Mouse (Mus musculus) stomach, embryonic 16.5 days (tissue): Measurements from ENCODE around the gene Zfp811. TPM values are rescaled to one million over a fixed set of nuclear protein-coding genes. Genes with fewer than 3 reads are reported as not detected.

Experiments
- ATAC-seq: fragments of 200-750 bp; cut with Nextera tagmentation; 2 replicates; pipeline ENCODE4 v1.8.0; 2017; ENCODE audit warnings: moderate number of reproducible peaks, moderate TSS enrichment; ENCODE audit not compliant: insufficient read depth, low FRiP score
- H3K27ac ChIP-seq: fragments of 300-500 bp; sonication (generic); 2 replicates; pipeline ENCODE4 v1.5.1; 2014; ENCODE audit warnings: low read length
- H3K27me3 ChIP-seq: fragments of 300-500 bp; sonication (generic); 2 replicates; pipeline ENCODE4 v1.6.1; 2014; ENCODE audit warnings: low read length, control low read depth, mixed read lengths; ENCODE audit not compliant: control insufficient read depth, insufficient read depth
- H3K36me3 ChIP-seq: fragments of 300-500 bp; sonication (generic); 2 replicates; pipeline ENCODE4 v1.6.1; 2014; ENCODE audit warnings: low read length; ENCODE audit not compliant: control insufficient read depth, insufficient read depth
- H3K4me1 ChIP-seq: fragments of 300-500 bp; sonication (generic); 2 replicates; pipeline ENCODE4 v1.6.1; 2014; ENCODE audit warnings: low read length, control low read depth, mixed read lengths; ENCODE audit not compliant: control insufficient read depth, insufficient read depth
- H3K4me2 ChIP-seq: fragments of 300-500 bp; sonication (generic); 2 replicates; pipeline ENCODE4 v1.6.1; 2014; ENCODE audit warnings: low read depth, low read length, mixed read lengths
- H3K4me3 ChIP-seq: fragments of 300-500 bp; sonication (generic); replicated peaks from 2 replicates; pipeline ENCODE4 v1.5.1; 2014; ENCODE audit warnings: mild to moderate bottlenecking, low read length
- H3K9ac ChIP-seq: fragments of 300-500 bp; sonication (generic); 2 replicates; pipeline ENCODE4 v1.6.1; 2014; ENCODE audit warnings: low read length
- H3K9me3 ChIP-seq: fragments of 300-500 bp; sonication (generic); replicated peaks from 2 replicates; pipeline ENCODE4 v1.6.1; 2016; ENCODE audit warnings: low read length, control low read depth; ENCODE audit not compliant: control insufficient read depth
- WGBS: fragments of 180-500 bp; shearing (Covaris S2); extraction: QIAGEN DNeasy Blood & Tissue Kit; methylation state at CpG from one replicate; pipeline ENCODE4 v1.1.7; 2014; 5-methylcytosine and 5-hydroxymethylcytosine counted together
- polyA plus RNA-seq: library from polyadenylated mRNA; unstranded; fragments of >200 nt; fragmentation: Nextera tagmentation; extraction: Ambion mirVana; gene quantifications from 2 replicates; pipeline ENCODE4 v1.2.1, GENCODE M21; 2015

Zfp811 gene
- polyA plus RNA-seq, 1 experiment from 2014 or later: 4.5 TPM

GRCm38 (mm10) chr17:32814136-32814535 lies 4.4 kb upstream of the Zfp811 start:
- no peak for ATAC-seq
- H3K4me3 ChIP-seq: no peak overlapping the region
- WGBS: 75% methylated on average over 7 of the region's 7 CpGs
- H3K4me1 ChIP-seq: no peaks in the 10 kb centered on the region
- no peaks in the 10 kb centered on the region for H3K27me3 ChIP-seq
- H3K9me3 ChIP-seq: no peaks in the 10 kb centered on the region
- H3K4me2 ChIP-seq: no peak overlapping the region
- H3K36me3 ChIP-seq: no peaks in the 10 kb centered on the region
- H3K27ac ChIP-seq: no peak overlapping the region
- no peak overlapping the region for H3K9ac ChIP-seq

GRCm38 (mm10) chr17:32810648-32811047 lies 917 bp upstream of the Zfp811 start:
- Histone ChIP-seq H3K4me2 (no peak overlapping the region), H3K4me1 (peaks cover 3% of the 10 kb centered on the region), H3K36me3 (no peaks in the 10 kb centered on the region), H3K27ac (no peak overlapping the region), H3K9me3 (no peaks in the 10 kb centered on the region), H3K9ac (no peak overlapping the region), H3K4me3 (no peak overlapping the region), H3K27me3 (no peaks in the 10 kb centered on the region)
- ATAC-seq: no peak
- WGBS: 35% methylated on average over 1 of the region's 1 CpGs

GRCm38 (mm10) chr17:32808921-32809320 lies 810 bp downstream of the Zfp811 start:
- no peak overlapping the region for H3K27ac ChIP-seq
- WGBS: 9% methylated on average over 8 of the region's 8 CpGs

GRCm38 (mm10) chr17:32789244-32789643 lies 20.5 kb downstream of the Zfp811 start:
- peaks cover 1% of the 10 kb centered on the region; the same call in 1 of the 2 replicates for H3K36me3 ChIP-seq
- H3K27ac ChIP-seq: no peak overlapping the region
- WGBS: 76% methylated on average over 8 of the region's 8 CpGs
- no peaks in the 10 kb centered on the region for H3K27me3 ChIP-seq
- peaks cover 11% of the 10 kb centered on the region for H3K4me1 ChIP-seq
- ATAC-seq: no peak
- H3K9me3 ChIP-seq: no peaks in the 10 kb centered on the region
- no peak overlapping the region for H3K9ac ChIP-seq
- H3K4me3 ChIP-seq: no peak overlapping the region
- peak overlapping the region; percentile 53; the same call in 1 of the 2 replicates for H3K4me2 ChIP-seq

More at GRCm38 (mm10) chr17:32808921-32809320, 810 bp downstream of the Zfp811 start:
- Histone ChIP-seq H3K9me3 (no peaks in the 10 kb centered on the region), H3K36me3 (no peaks in the 10 kb centered on the region), H3K27me3 (no peaks in the 10 kb centered on the region), H3K4me2 (peak overlapping the region; percentile 64), H3K9ac (peak overlapping the region; percentile 44), H3K4me1 (peaks cover 3% of the 10 kb centered on the region), H3K4me3 (peak overlapping the region; percentile 48)
- no peak for ATAC-seq

GRCm38 (mm10) chr17:32788576-32788975 lies 21.2 kb downstream of the Zfp811 start:
- WGBS: 6% methylated on average over 9 of the region's 9 CpGs

GRCm38 (mm10) chr17:32788094-32788559 lies 21.6 kb downstream of the Zfp811 start, which contains the start of gene Zfp871:
Gene Zfp871 (minus strand): TSS chr17:32788287.
- Histone ChIP-seq H3K4me2 (peak within 1 kb of the TSS; percentile 58), H3K4me3 (peak within 1 kb of the TSS; percentile 79), H3K4me1 (peaks cover 11% of the 10 kb centered on the region), H3K9me3 (no peaks in the 10 kb centered on the region), H3K27me3 (no peaks in the 10 kb centered on the region), H3K9ac (peak within 1 kb of the TSS; percentile 92), H3K36me3 (peaks cover 8% of the 10 kb centered on the region), H3K27ac (peak within 1 kb of the TSS; percentile 96)
- peak; percentile 97 for ATAC-seq
- WGBS: under 1% methylated on average over 22 of the region's 22 CpGs

More at GRCm38 (mm10) chr17:32788576-32788975, 21.2 kb downstream of the Zfp811 start:
- Histone ChIP-seq H3K4me2 (peak overlapping the region; percentile 53), H3K4me1 (peaks cover 11% of the 10 kb centered on the region), H3K36me3 (peaks cover 5% of the 10 kb centered on the region; the same call in 1 of the 2 replicates), H3K9ac (peak overlapping the region; percentile 8), H3K27me3 (no peaks in the 10 kb centered on the region), H3K27ac (no peak overlapping the region), H3K4me3 (peak overlapping the region; percentile 79), H3K9me3 (no peaks in the 10 kb centered on the region)
- ATAC-seq: no peak

GRCm38 (mm10) chr17:32787436-32788093 lies 22.2 kb downstream of the Zfp811 start:
- WGBS: under 1% methylated on average over 31 of the region's 31 CpGs
- H3K36me3 ChIP-seq: peaks cover 8% of the 10 kb centered on the region
- H3K27me3 ChIP-seq: no peaks in the 10 kb centered on the region

GRCm38 (mm10) chr17:32786944-32787343 lies 22.8 kb downstream of the Zfp811 start:
- peaks cover 11% of the 10 kb centered on the region for H3K4me1 ChIP-seq
- no peaks in the 10 kb centered on the region for H3K27me3 ChIP-seq
- H3K4me2 ChIP-seq: peak overlapping the region; percentile 58
- H3K27ac ChIP-seq: no peak overlapping the region
- peak overlapping the region; percentile 92 for H3K9ac ChIP-seq
- peak overlapping the region; percentile 79 for H3K4me3 ChIP-seq
- ATAC-seq: no peak
- 57% methylated on average over 6 of the region's 6 CpGs for WGBS
- no peaks in the 10 kb centered on the region for H3K9me3 ChIP-seq
- H3K36me3 ChIP-seq: peaks cover 8% of the 10 kb centered on the region

More at GRCm38 (mm10) chr17:32787436-32788093, 22.2 kb downstream of the Zfp811 start:
- H3K27ac ChIP-seq: peak overlapping the region; percentile 96
- ATAC-seq: peak; percentile 85
- H3K9ac ChIP-seq: peak overlapping the region; percentile 92
- H3K4me1 ChIP-seq: peaks cover 11% of the 10 kb centered on the region
- no peaks in the 10 kb centered on the region for H3K9me3 ChIP-seq
- peak overlapping the region; percentile 58 for H3K4me2 ChIP-seq
- peak overlapping the region; percentile 79 for H3K4me3 ChIP-seq

GRCm38 (mm10) chr17:32785656-32786055 lies 24.1 kb downstream of the Zfp811 start:
- peaks cover 8% of the 10 kb centered on the region for H3K36me3 ChIP-seq
- no peak overlapping the region for H3K4me3 ChIP-seq
- H3K27ac ChIP-seq: no peak overlapping the region
- H3K9me3 ChIP-seq: no peaks in the 10 kb centered on the region
- no peak for ATAC-seq
- peaks cover 11% of the 10 kb centered on the region for H3K4me1 ChIP-seq
- 81% methylated on average over 3 of the region's 3 CpGs for WGBS
- no peak overlapping the region for H3K9ac ChIP-seq
- H3K4me2 ChIP-seq: 0 out of 2 replicates have a peak overlapping the region, but pooled peaks have one; percentile 9
- no peaks in the 10 kb centered on the region for H3K27me3 ChIP-seq
